Mouse (Mus musculus) neural tube, embryonic 12.5 days (tissue): Measurements from ENCODE around the gene Agbl4. TPM values are rescaled to one million over a fixed set of nuclear protein-coding genes. Genes with fewer than 3 reads are reported as not detected.

Experiments
- ATAC-seq: fragments of 200-750 bp; cut with Nextera tagmentation; 2 replicates; pipeline ENCODE4 v1.8.0; 2017; ENCODE audit warnings: low read depth, mild to moderate bottlenecking, moderate TSS enrichment, moderate library complexity; ENCODE audit not compliant: low FRiP score
- H3K27ac ChIP-seq: fragments of 300-500 bp; sonication (generic); 2 replicates; pipeline ENCODE4 v1.5.1; 2016
- H3K27me3 ChIP-seq: fragments of 300-500 bp; sonication (generic); replicated peaks from 2 replicates; pipeline ENCODE4 v1.6.1; 2016; ENCODE audit warnings: mild to moderate bottlenecking
- H3K36me3 ChIP-seq: fragments of 300-500 bp; sonication (generic); 2 replicates; pipeline ENCODE4 v1.6.1; 2016; ENCODE audit warnings: mild to moderate bottlenecking
- H3K4me1 ChIP-seq: fragments of 300-500 bp; sonication (generic); 2 replicates; pipeline ENCODE4 v1.6.1; 2016
- H3K4me2 ChIP-seq: fragments of 300-500 bp; sonication (generic); replicated peaks from 2 replicates; pipeline ENCODE4 v1.6.1; 2016; ENCODE audit warnings: mild to moderate bottlenecking
- H3K4me3 ChIP-seq: fragments of 300-500 bp; sonication (generic); 2 replicates; pipeline ENCODE4 v1.5.1; 2016
- H3K9ac ChIP-seq: fragments of 300-500 bp; sonication (generic); 2 replicates; pipeline ENCODE4 v1.6.1; 2016; ENCODE audit warnings: mild to moderate bottlenecking
- H3K9me3 ChIP-seq: fragments of 300-500 bp; sonication (generic); 2 replicates; pipeline ENCODE4 v1.6.1; 2016; ENCODE audit warnings: mild to moderate bottlenecking
- WGBS: fragments of 180-500 bp; shearing (Covaris S2); methylation state at CpG from one replicate; pipeline ENCODE4 v1.1.7; 2016; 5-methylcytosine and 5-hydroxymethylcytosine counted together
- polyA plus RNA-seq: library from polyadenylated mRNA; unstranded; fragments of >200 nt; fragmentation: Nextera tagmentation; extraction: Ambion mirVana; gene quantifications from 2 replicates; pipeline ENCODE4 v1.2.1, GENCODE M21; 2016

The Agbl4 gene
- polyA plus RNA-seq, 1 experiment from 2014 or later = 1.5 TPM

DNA sequence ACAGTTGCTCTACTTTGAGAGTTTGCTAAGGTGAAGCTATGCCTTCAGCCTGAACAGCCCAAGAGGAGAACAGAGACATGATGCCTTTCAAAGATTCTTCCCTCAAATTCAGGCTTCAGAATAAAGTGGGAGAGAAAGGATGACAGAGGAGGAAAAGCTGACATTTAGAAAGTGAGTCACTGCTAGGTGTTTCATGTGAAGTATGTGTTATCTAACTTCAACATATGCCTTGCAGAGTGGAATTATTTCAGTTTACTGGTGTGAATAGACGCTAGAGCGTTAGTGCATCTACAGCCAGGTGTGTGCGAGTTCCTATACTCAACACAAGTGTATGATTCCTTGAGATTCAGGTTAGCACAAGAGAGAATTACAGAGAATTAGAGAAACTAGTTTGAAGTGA lies 244.0 kb downstream of the Agbl4 start:
- WGBS = 93% methylated on average over 3 of the region's 3 CpGs
- no peak overlapping the region for H3K4me2 ChIP-seq
- no peaks in the 10 kb centered on the region for H3K9me3 ChIP-seq
- H3K36me3 ChIP-seq = no peaks in the 10 kb centered on the region
- no peak overlapping the region for H3K9ac ChIP-seq
- no peak overlapping the region for H3K27ac ChIP-seq
- no peak for ATAC-seq
- H3K27me3 ChIP-seq = no peaks in the 10 kb centered on the region
- no peaks in the 10 kb centered on the region for H3K4me1 ChIP-seq
- H3K4me3 ChIP-seq = no peak overlapping the region

DNA sequence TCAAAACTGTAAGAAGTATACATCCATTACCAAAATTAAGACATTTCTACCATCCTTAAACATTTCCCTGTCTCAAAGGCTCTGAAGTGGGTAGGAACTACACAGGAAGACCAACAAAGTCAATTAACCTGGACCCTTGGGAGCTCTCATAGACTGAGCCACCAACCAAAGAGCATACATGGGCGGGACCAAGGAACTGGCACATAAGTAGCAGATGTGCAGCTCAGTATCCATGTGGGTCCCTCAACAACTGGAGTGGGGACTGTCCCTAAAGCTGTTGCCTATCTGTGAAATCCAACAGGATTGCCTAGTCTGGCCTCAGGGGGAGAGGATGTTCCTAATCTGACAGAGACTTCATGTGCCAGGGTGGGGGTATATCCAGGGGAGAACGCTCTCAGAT lies 265.5 kb downstream of the Agbl4 start:
- no peaks in the 10 kb centered on the region for H3K9me3 ChIP-seq
- H3K9ac ChIP-seq = no peak overlapping the region
- H3K4me2 ChIP-seq = no peak overlapping the region
- H3K27ac ChIP-seq = no peak overlapping the region
- H3K27me3 ChIP-seq = no peaks in the 10 kb centered on the region
- H3K36me3 ChIP-seq = no peaks in the 10 kb centered on the region
- no peak overlapping the region for H3K4me3 ChIP-seq
- peak; percentile 50; the same call in 1 of the 2 replicates for ATAC-seq
- 84% methylated on average over 2 of the region's 2 CpGs for WGBS
- no peaks in the 10 kb centered on the region for H3K4me1 ChIP-seq

DNA sequence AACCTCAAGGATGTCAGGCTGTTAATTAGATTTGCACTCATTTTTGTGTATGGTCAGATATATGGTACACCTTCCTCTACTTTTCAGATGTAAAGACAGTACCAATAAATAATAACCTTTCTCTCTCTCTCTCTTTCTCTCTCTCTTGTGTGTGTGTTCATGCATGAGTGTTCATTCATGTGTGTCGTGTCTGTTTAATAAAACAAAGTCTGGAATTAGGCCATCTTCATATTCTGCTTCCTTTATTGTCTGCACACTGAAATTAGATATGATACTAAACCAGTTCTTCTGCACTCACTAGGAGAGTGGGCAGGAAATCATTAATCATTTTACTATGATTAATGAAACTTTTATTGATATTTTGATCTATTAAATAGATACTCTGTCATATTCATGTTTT lies 276.7 kb downstream of the Agbl4 start:
- Histone ChIP-seq H3K4me3 (no peak overlapping the region), H3K9me3 (no peaks in the 10 kb centered on the region), H3K4me1 (no peaks in the 10 kb centered on the region), H3K9ac (no peak overlapping the region), H3K27ac (no peak overlapping the region), H3K4me2 (no peak overlapping the region), H3K36me3 (no peaks in the 10 kb centered on the region), H3K27me3 (no peaks in the 10 kb centered on the region)
- no peak for ATAC-seq
- 79% methylated on average over 1 of the region's 1 CpGs for WGBS

DNA sequence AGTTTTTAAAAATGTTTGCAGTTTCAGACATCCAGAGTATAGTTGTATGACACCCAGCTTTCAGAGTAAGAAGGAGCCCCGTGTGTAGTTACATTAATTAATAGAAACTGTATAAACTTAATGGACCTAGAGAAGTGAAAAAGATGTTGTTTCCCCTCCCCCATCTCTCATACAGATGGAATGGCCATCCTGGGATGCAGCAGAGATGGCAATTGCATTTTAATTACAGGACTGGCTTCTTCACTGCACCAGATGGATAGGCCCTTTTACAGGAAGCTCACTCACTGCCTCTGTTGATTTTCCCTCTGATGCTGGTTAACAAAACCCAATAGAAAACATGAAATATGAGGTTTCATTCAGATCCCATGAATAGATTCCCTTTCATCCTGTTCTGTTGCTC lies 337.7 kb downstream of the Agbl4 start:
- no peaks in the 10 kb centered on the region for H3K4me1 ChIP-seq
- ATAC-seq = peak; percentile 33; the same call in 1 of the 2 replicates
- H3K9me3 ChIP-seq = no peaks in the 10 kb centered on the region
- no peak overlapping the region for H3K4me3 ChIP-seq
- 76% methylated on average over 1 of the region's 1 CpGs for WGBS
- no peak overlapping the region for H3K4me2 ChIP-seq
- H3K36me3 ChIP-seq = no peaks in the 10 kb centered on the region
- H3K27ac ChIP-seq = no peak overlapping the region
- H3K9ac ChIP-seq = no peak overlapping the region
- no peaks in the 10 kb centered on the region for H3K27me3 ChIP-seq

DNA sequence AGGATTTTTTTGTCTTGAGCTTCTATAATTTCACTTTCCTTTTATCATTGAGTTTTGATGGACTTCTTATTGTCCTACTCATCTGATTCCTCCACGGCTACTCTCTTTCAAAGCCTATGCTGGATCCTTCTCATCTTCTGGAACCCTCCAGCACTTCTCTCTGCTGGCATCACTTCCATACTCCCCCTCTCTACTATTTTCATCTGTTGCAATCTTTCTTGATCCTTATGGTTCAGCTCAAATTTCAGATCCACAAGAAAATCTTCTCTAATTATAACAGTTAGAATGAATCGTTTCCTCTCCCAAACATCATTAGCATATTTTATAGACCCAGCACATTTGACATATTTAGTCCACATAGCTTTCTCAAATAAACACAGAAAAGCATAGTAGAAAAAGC lies 360.5 kb downstream of the Agbl4 start:
- Histone ChIP-seq H3K9ac (no peak overlapping the region), H3K27me3 (no peaks in the 10 kb centered on the region), H3K27ac (no peak overlapping the region), H3K4me3 (no peak overlapping the region), H3K36me3 (no peaks in the 10 kb centered on the region), H3K4me1 (no peaks in the 10 kb centered on the region), H3K4me2 (no peak overlapping the region), H3K9me3 (no peaks in the 10 kb centered on the region)
- no peak for ATAC-seq
- WGBS = 85% methylated on average over 2 of the region's 2 CpGs

DNA sequence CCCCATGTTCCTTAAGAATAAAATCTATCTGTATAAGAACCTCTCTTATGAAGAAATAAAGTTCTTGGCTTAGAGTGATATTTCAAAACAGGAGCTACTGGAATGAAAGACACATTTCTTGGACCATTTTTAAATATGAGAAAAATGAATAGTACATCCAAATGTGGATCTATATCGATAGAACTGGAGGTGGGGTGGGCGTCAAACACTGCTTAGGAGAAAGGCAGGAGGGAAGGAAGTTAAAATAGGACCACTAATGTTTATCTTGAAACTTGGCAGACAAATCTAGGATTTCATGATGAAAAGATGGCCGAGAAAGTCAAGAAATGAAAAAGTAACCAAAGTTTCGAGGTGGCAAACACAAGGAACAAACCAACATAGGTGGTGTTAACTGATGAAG lies 391.1 kb downstream of the Agbl4 start:
- Histone ChIP-seq H3K9ac (no peak overlapping the region), H3K4me3 (no peak overlapping the region), H3K4me1 (no peaks in the 10 kb centered on the region), H3K36me3 (no peaks in the 10 kb centered on the region), H3K9me3 (no peaks in the 10 kb centered on the region), H3K4me2 (no peak overlapping the region), H3K27ac (no peak overlapping the region), H3K27me3 (no peaks in the 10 kb centered on the region)
- 78% methylated on average over 4 of the region's 4 CpGs for WGBS
- ATAC-seq = no peak

DNA sequence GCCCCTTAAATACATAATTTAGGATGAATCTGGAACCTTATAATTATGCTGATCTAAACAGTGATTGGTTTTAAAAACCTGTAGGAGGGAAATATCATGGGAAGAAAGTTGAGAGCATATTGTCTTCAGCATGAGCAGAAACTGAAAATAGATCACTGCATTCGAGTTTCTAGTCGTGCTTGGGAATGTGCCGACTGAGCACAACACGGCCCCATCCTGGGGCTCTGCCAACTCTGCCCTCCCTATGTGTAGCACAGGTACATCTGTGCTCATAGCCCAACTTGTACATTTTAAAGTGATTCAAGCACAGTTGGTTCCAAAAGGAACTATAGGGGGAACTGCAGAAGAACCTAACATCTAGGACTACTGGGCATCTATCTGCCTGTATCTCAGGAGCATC lies 402.4 kb downstream of the Agbl4 start:
- Histone ChIP-seq H3K36me3 (no peaks in the 10 kb centered on the region), H3K4me1 (no peaks in the 10 kb centered on the region), H3K27ac (no peak overlapping the region), H3K9me3 (no peaks in the 10 kb centered on the region), H3K4me3 (no peak overlapping the region), H3K27me3 (no peaks in the 10 kb centered on the region), H3K9ac (no peak overlapping the region), H3K4me2 (no peak overlapping the region)
- no peak for ATAC-seq
- 83% methylated on average over 4 of the region's 4 CpGs for WGBS

DNA sequence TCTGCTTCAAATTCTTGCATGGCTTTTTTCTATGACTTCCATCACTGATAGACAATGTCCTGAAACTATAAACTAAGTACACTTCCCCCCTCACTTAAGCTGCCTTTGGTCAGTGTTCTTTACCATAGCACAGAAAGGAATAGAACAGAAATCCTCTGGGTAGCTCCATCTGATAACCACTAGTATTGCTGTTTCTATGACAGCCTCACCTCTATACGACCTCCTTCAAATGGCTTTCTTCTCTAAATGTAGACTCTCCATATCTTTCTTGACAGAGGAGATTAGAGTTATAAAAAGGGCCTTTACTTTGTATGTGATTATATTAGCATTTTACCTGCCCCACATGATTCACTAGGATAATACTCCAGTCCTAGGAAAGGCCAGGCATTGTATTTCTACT lies 413.5 kb downstream of the Agbl4 start:
- Histone ChIP-seq H3K4me3 (no peak overlapping the region), H3K27me3 (no peaks in the 10 kb centered on the region), H3K36me3 (no peaks in the 10 kb centered on the region), H3K27ac (no peak overlapping the region), H3K9me3 (no peaks in the 10 kb centered on the region), H3K4me1 (no peaks in the 10 kb centered on the region), H3K4me2 (no peak overlapping the region), H3K9ac (no peak overlapping the region)
- ATAC-seq = no peak
- WGBS = 76% methylated on average over 1 of the region's 1 CpGs

DNA sequence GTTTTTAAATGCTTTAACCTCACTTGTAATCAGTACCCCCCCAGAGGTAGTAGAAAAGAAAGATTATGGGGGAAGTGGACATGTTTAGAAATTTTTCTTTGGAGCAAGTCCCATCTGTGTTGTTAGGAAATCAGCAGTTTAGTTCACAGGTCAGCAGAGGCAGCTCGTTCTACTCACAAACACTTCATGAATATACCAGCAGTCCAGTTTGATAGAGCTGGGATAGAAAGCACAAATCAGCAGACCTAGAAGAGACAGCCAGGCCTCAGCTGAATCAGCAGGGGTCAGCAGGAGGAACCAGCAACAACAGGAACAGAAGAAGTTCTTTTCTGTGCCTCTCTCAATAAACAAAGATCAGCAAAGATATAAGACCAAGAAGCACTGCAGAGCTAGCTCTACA lies 435.3 kb downstream of the Agbl4 start:
- H3K4me2 ChIP-seq = no peak overlapping the region
- no peak for ATAC-seq
- H3K27me3 ChIP-seq = no peaks in the 10 kb centered on the region
- H3K9ac ChIP-seq = no peak overlapping the region
- no peak overlapping the region for H3K4me3 ChIP-seq
- H3K36me3 ChIP-seq = no peaks in the 10 kb centered on the region
- WGBS = 71% methylated on average over 1 of the region's 1 CpGs
- no peaks in the 10 kb centered on the region for H3K4me1 ChIP-seq
- H3K27ac ChIP-seq = no peak overlapping the region
- H3K9me3 ChIP-seq = no peaks in the 10 kb centered on the region

DNA sequence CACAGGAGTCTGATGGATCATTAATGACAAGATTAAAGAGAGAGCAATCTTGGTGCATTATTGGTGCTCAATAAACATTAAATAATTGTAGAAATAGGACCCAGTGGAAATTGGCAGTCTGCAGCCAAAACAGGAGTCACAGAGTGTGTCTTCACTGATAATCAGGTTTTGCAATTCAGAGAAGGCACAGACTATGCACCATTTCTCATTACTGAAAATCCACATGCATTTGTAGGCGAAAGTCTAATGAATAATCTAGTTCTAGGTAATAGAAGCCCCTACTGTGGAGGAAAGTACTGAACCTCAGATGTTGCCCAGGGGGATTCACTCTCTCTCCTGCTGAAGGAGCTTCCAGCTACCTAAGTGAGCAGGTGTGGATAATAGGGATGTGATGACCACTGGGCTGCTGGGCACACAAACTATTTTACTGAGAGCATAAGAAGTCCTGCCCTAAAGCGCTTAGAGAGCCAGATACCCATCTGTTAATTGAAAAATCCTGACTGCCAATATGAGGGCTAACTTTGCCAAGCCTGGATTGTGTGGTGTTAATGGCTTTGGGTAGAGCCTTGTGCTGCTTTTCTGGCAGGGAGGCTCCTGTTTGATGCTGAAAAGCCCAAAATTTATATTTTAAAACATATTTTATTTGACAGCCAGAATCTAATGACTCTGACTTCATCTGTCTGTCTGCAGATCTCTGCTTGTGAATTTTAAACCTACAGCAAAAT lies 482.4 kb downstream of the Agbl4 start:
- Histone ChIP-seq H3K4me2 (no peak overlapping the region), H3K4me3 (no peak overlapping the region), H3K9ac (no peak overlapping the region), H3K27me3 (no peaks in the 10 kb centered on the region), H3K4me1 (no peaks in the 10 kb centered on the region), H3K36me3 (no peaks in the 10 kb centered on the region), H3K27ac (no peak overlapping the region), H3K9me3 (no peaks in the 10 kb centered on the region)
- no peak for ATAC-seq
- 87% methylated on average over 2 of the region's 2 CpGs for WGBS

DNA sequence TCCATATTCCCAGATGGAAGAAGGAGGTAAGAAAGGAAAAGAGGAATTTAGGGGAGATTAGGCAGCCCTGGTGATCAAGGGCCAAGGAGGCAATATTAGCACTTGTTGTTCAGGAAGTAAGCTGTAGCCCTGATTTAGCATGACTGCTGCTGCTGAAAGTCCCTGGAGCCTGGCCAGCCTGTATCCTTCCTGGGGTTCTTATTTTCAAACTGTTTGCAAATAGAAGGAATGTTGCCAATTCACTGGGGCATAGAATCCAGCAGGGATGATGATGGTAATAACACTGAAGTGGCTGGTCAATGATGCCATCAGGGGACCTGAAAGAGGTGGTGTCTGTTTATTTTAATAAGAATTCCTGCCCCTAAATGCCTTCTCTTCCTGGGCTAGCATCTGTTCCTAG lies 518.6 kb downstream of the Agbl4 start:
- Histone ChIP-seq H3K9me3 (no peaks in the 10 kb centered on the region), H3K27me3 (no peaks in the 10 kb centered on the region), H3K4me3 (no peak overlapping the region), H3K9ac (no peak overlapping the region), H3K4me2 (no peak overlapping the region), H3K27ac (no peak overlapping the region), H3K4me1 (no peaks in the 10 kb centered on the region), H3K36me3 (no peaks in the 10 kb centered on the region)
- ATAC-seq = no peak

DNA sequence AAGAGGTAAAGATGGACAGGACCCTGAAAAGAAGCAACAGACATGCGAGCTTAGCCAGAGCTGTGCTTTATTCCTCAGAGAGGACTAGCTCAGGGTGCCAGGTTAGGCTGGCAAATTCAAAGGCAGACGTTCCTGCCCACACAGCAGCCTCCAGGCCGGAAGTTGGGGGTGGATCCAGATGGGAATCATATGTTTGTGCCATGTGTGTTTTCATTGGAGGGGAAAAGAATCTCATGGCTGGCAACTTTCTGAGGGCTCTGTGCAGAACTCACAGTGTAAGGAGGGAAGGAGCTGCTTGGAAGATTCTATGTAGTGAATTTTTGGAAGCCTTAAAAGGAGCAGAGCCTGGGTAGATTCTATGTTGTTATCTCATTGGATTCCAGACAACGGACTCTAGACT lies 519.1 kb downstream of the Agbl4 start:
- H3K36me3 ChIP-seq = no peaks in the 10 kb centered on the region
- H3K27ac ChIP-seq = no peak overlapping the region
- H3K27me3 ChIP-seq = no peaks in the 10 kb centered on the region
- ATAC-seq = no peak
- H3K4me2 ChIP-seq = no peak overlapping the region
- H3K9ac ChIP-seq = no peak overlapping the region
- no peaks in the 10 kb centered on the region for H3K4me1 ChIP-seq
- H3K4me3 ChIP-seq = no peak overlapping the region
- no peaks in the 10 kb centered on the region for H3K9me3 ChIP-seq
- 52% methylated on average over 4 of the region's 4 CpGs for WGBS

DNA sequence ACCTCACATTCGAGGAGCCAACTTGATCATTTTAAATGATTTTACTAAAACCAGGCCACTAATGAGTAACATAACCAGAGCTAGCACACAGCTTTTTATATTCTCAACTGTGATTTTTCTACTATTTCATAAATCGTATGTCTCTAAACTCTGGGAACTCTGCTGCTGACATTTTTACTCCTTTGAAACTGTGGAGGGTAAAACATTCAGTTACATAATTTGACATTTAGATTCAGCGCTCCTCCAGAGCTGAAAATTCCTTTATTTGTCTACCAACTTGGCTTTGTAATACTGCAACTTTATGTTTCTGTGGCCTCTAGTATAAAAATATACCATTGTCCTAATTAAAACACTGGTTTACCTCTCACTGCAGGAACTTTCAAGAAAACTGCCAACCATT lies 523.6 kb downstream of the Agbl4 start:
- no peak for ATAC-seq
- WGBS = 85% methylated on average over 3 of the region's 3 CpGs
- no peaks in the 10 kb centered on the region for H3K4me1 ChIP-seq
- H3K27ac ChIP-seq = no peak overlapping the region
- no peak overlapping the region for H3K4me2 ChIP-seq
- no peaks in the 10 kb centered on the region for H3K9me3 ChIP-seq
- no peak overlapping the region for H3K4me3 ChIP-seq
- no peaks in the 10 kb centered on the region for H3K27me3 ChIP-seq
- H3K36me3 ChIP-seq = no peaks in the 10 kb centered on the region
- H3K9ac ChIP-seq = no peak overlapping the region
